Mouse (Mus musculus) fat pad, adult 2 months (tissue): ENCODE results near the gene Ifit1bl2.
A peak's percentile ranks its signal among the peaks of the same experiment; 100 is the strongest.
"Not testable (repeated sequence)": the region's sequence is repeated elsewhere in the genome, so short reads cannot be mapped to it uniquely, and the experiment has no call there.

Source experiments
- DNase-seq: peaks from one replicate; pipeline ENCODE4 v3.0.0-alpha.2; 2011; ENCODE audit warnings: low read depth, low spot score; ENCODE audit errors: extremely low read depth

Ifit1bl2 gene

GRCm38 (mm10) chr19:34640623-34641022 is at the start of gene Ifit1bl2, which contains the start of gene Ifit1:
Ifit1bl2 (minus strand) TSS chr19:34640743.
Ifit1 (plus strand) TSS chr19:34640871.
- DNase-seq, result no peak

GRCm38 (mm10) chr19:34685530-34685929 is 45.0 kb upstream of the Ifit1bl2 start:
- DNase-seq, result no peak

- DNase-seq, result no peak
Measured at GRCm38 (mm10) chr19:34684857-34685256, 44.3 kb upstream of the Ifit1bl2 start.

DNA sequence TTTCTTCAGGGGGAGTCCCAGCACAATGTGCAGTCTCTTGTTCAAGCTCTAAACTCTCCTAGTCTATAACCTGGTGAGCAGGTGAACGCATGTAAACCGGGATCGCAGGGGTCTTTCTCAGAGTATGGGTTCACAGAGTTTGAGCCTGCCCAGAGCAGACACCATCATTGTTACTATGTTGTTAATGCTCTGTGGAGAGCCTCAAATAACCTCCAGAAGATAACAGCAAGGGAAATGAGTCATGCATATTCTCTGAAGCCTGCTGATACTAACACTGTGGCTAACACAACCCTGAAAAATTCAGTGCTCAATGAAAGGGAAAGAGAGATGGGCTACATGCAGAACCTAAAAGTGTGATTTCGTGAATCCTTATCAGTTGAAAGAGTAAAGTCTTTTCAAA is 37.9 kb upstream of the Ifit1bl2 start:
- DNase-seq, result no peak

GRCm38 (mm10) chr19:34673476-34673875 is 32.9 kb upstream of the Ifit1bl2 start:
- no peak for DNase-seq

GRCm38 (mm10) chr19:34666127-34666526 is 25.6 kb upstream of the Ifit1bl2 start:
- DNase-seq, result no peak

DNA sequence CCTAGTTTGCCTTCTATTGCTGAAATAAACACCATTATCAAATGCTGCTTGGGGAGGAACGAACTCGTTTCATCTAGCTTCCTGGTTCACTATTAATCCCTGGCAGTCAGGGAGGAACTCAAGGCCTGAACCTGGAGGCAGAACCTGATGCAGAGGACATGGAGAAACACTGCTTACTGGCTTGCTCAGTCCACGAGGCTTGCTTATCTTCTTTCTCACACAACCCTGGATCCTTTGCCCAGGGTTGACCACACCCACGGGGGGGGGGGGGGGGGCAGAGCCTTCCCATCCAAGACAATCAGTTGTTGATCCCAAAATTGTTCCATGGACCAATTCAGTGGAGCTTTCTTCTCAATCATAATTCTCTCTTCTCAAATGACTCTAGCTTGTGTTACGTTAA is 22.2 kb upstream of the Ifit1bl2 start:
- DNase-seq, result no peak

- DNase-seq, result peak; percentile 34
Measured at GRCm38 (mm10) chr19:34662067-34662507, 21.5 kb upstream of the Ifit1bl2 start.

GRCm38 (mm10) chr19:34656511-34657298 is 16.2 kb upstream of the Ifit1bl2 start:
- no peak for DNase-seq

DNA sequence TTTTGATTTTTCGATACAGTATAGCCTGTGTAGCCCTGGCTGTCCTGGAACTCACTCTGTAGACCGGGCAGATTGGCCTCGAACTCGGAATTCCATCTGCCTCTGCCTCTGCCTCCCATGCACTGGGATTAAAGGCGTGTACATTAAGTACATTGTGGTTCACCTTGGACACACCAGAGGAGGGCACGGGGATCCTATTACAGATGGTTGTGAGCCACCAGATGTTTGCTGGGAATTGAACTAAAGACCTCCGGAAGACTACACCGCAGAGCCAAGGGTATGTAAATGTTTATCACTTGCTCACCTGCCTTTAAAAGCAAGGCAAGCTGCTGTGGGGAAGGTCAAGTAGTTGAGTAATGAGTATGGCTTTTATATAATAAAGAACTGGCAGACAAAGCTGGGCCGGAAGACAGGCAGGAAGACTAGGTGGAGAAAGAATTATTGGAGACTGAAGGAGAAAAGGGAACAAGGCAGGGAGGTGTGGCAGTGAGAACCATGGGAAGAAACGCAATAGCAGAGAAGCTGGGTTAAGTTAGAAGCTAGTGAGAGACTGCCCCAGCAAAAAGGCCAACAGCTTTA is 14.8 kb upstream of the Ifit1bl2 start:
- no peak for DNase-seq

- DNase-seq, result no peak
Measured at GRCm38 (mm10) chr19:34650997-34651396, 10.5 kb upstream of the Ifit1bl2 start.

- no peak for DNase-seq
Measured at GRCm38 (mm10) chr19:34650276-34650675, 9.7 kb upstream of the Ifit1bl2 start.

DNA sequence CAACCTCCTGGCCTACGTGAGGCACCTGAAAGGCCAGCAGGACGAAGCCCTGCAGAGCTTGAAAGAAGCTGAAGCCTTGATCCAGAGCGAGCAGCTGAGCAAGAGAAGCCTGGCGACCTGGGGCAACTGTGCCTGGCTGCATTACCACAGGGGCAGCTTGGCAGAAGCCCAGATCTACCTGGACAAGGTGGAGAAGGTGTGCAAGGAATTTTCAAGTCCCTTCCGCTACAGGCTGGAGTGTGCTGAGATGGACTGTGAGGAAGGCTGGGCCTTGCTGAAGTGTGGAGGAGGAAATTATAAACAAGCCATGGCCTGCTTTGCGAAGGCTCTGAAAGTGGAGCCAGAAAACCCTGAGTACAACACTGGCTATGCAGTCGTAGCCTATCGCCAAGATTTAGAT is 7.1 kb upstream of the Ifit1bl2 start:
- DNase-seq, result not testable (repeated sequence)

GRCm38 (mm10) chr19:34642616-34643015 is 2.1 kb upstream of the Ifit1bl2 start:
- no peak for DNase-seq

DNA sequence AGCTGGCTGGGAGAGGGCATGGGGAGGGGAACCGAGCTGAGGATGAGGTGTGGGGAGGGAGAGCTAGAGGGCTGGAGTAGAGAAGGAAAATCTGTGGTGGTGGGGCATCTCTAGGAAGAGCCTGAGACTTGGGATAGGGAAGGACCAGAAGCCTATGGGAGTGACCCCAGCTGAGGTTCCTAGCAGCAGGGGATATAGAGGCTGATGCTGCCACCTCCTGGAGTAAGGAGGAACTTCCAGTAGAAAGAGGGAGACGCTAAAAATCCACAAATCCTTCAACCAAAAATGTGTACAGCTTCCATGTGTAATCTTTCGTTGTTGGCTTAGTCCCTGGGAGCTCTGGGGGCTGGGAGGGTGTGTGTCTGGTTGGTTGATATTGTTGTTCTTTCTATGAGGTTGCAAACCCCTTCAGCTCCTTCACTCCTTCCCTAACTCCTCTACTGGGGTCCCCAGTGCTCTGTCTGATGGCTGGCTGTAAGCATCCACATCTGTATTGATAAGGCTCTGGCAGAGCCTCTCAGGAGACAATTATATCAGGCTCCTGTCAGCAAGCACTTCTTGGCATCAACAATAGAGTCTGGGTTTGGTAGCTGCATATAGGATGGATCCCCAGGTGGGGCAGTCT is 3.5 kb downstream of the Ifit1bl2 start:
- DNase-seq, result no peak

DNA sequence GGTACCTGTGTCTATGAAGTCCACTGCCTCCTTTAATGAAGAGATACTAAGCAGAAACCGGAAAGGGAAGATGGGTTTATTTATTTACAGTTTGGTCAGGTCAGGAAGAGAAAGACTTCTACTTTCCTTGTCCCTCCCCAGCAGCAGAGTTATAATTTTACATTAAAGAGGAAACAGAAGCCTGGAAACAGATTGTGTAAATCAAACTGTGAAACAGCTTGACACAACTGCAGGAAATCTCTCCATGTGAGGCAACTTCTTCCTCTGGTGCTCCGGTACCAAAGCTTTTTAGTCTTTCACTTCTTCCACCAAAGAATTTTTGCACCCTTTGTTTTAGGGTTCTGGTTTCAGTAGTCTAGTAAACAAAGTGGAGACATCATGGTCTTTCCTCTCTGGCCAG is 7.1 kb downstream of the Ifit1bl2 start:
- no peak for DNase-seq

GRCm38 (mm10) chr19:34631487-34631886 is 9.1 kb downstream of the Ifit1bl2 start:
- no peak for DNase-seq

DNA sequence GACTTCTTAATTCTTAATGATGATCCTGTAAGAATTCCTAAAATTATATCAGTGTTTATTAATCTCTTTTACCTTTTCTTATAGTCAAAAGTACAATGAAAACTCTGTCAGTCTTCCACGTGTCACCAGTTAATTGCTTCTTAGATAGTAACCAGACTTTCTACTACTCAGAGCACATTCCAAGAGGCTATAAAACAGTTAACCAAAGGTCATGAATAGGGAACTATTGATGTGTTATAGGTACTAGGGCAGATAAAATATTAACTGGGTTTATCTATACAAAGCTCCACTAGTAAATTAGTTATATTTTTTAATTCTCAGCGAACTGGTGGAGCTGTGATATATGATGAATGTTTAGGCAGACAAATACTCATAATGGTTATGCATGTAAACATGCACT is 13.0 kb downstream of the Ifit1bl2 start:
- no peak for DNase-seq

DNA sequence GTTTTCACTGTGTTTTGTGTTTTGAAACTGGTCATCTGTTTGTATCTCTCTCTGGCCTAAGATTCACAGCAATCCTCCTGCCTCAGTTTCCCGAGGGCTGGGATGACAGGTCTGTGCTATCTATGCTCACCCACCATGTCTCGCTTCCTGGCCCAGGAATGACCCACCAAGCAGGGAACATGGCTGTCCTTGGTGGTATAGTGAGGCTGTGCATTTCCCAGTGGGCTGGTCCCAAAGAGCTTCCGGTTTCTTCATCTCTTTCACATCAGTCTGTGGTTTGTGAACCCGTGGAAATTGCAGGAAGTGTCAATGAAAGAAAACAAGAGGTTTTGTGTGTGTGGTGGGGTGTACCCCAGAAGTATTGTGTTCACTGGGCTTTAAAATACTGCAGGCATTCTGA is 15.9 kb downstream of the Ifit1bl2 start:
- no peak for DNase-seq

GRCm38 (mm10) chr19:34623781-34624180 is 16.8 kb downstream of the Ifit1bl2 start:
- no peak for DNase-seq

DNA sequence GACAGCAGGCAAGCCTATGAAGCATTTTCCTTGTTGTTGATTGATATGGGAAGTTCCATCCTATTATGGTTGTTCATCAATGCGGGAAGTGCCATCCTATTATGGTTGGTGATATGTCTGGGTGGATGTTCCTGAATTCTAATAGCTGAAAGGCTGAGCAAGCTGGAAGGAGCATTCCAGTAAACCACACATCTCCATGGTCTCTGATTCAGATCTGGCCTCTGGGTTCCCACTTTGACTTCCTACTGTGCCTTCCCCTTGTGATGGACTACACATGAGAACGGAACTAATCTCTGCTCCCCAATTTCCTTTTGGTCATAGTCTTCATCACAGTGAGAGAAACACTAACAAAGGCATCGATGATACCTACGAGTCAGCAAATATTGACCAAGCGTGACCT is 19.7 kb downstream of the Ifit1bl2 start:
- no peak for DNase-seq
